Mouse (Mus musculus) midbrain, embryonic 10.5 days (tissue): ENCODE data around the gene Prss36. TPM values are rescaled to one million over a fixed set of nuclear protein-coding genes. Genes with fewer than 3 reads are reported as not detected.

Experiments used
- DNase-seq: peaks from one replicate; pipeline ENCODE4 v3.0.0-alpha.2; 2017; ENCODE audit warnings: low spot score
- H3K27ac ChIP-seq: fragments of 300-500 bp; sonication (generic); replicated peaks from 2 replicates; pipeline ENCODE4 v1.5.1; 2016; ENCODE audit warnings: mild to moderate bottlenecking
- H3K27me3 ChIP-seq: fragments of 300-500 bp; sonication (generic); 2 replicates; pipeline ENCODE4 v1.6.1; 2016; ENCODE audit warnings: low read depth, mild to moderate bottlenecking; ENCODE audit not compliant: poor library complexity, severe bottlenecking
- H3K36me3 ChIP-seq: fragments of 300-500 bp; sonication (generic); 2 replicates; pipeline ENCODE4 v1.6.1; 2016; ENCODE audit warnings: mild to moderate bottlenecking, moderate library complexity
- H3K4me1 ChIP-seq: fragments of 300-500 bp; sonication (generic); 2 replicates; pipeline ENCODE4 v1.6.1; 2016
- H3K4me3 ChIP-seq: fragments of 300-500 bp; sonication (generic); 2 replicates; pipeline ENCODE4 v1.5.1; 2016; ENCODE audit warnings: mild to moderate bottlenecking, moderate library complexity
- H3K9me3 ChIP-seq: fragments of 300-500 bp; sonication (generic); replicated peaks from 2 replicates; pipeline ENCODE4 v1.6.1; 2016; ENCODE audit warnings: mild to moderate bottlenecking
- WGBS: fragments of 180-500 bp; shearing (Covaris S2); methylation state at CpG from one replicate; pipeline ENCODE4 v1.1.7; 2016; 5-methylcytosine and 5-hydroxymethylcytosine counted together
- polyA plus RNA-seq: library from polyadenylated mRNA; unstranded; fragments of >200 nt; fragmentation: Nextera tagmentation; extraction: Ambion mirVana; gene quantifications from 2 replicates; pipeline ENCODE4 v1.2.1, GENCODE M21; 2016

Prss36 gene
- polyA plus RNA-seq, 1 experiment from 2014 or later: 11.0 TPM

DNA sequence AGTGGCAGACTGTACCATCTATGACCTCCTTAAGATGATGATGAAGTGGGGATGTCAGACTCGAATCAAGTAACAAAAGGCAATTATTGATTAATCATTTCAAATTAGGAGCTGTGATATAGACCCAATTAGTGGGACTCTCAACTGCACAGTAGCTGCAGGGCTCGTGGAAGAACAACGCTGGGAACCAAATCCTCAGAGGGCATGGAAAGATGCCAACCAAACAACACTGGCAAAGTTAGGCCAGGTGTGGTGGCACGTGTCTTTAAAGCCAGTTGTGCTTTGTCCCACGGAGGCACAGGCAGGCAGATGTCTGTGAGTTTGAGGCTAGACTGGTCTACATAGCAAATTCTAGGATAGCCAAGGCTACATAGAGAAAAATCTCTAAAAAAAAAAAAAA, 15.9 kb downstream of the Prss36 start:
- H3K4me3 ChIP-seq: no peak overlapping the region
- no peak for DNase-seq
- WGBS: 87% methylated on average over 5 of the region's 5 CpGs
- H3K36me3 ChIP-seq: peaks cover 23% of the 10 kb centered on the region
- H3K9me3 ChIP-seq: no peaks in the 10 kb centered on the region
- no peak overlapping the region for H3K27ac ChIP-seq
- H3K4me1 ChIP-seq: peaks cover 54% of the 10 kb centered on the region
- peaks cover 36% of the 10 kb centered on the region for H3K27me3 ChIP-seq

DNA sequence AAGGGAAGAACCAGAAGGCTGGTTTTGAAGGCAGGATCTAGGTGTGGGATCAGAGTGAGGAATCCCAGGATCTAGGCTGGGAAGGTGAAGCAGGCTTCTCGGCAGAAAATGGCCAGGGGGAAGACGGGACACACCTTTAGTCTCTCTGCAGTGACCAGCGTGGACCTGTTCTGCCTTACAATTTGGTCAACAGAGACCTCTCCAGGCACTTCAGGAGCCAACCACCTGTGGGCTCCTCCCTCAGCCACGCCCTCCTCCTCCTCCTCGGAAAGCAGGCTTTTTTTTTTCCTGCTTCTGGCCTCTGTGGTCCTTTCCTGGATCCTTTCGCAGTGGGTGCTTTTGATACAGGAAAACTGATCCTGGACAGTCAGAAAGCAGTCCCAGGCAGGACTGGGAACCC, 16.6 kb downstream of the Prss36 start, which contains the start of gene Prss8:
Prss8 (minus strand) TSS at position 182 of the 400 bp plus-strand sequence.
- WGBS: 12% methylated on average over 6 of the region's 6 CpGs
- DNase-seq: no peak
- no peaks in the 10 kb centered on the region for H3K9me3 ChIP-seq
- peaks cover 31% of the 10 kb centered on the region for H3K36me3 ChIP-seq
- H3K4me3 ChIP-seq: peak within 1 kb of the TSS; percentile 34
- H3K4me1 ChIP-seq: peaks cover 50% of the 10 kb centered on the region
- no peak within 1 kb of the TSS; the same call in 1 of the 2 replicates for H3K27ac ChIP-seq
- H3K27me3 ChIP-seq: peaks cover 36% of the 10 kb centered on the region

DNA sequence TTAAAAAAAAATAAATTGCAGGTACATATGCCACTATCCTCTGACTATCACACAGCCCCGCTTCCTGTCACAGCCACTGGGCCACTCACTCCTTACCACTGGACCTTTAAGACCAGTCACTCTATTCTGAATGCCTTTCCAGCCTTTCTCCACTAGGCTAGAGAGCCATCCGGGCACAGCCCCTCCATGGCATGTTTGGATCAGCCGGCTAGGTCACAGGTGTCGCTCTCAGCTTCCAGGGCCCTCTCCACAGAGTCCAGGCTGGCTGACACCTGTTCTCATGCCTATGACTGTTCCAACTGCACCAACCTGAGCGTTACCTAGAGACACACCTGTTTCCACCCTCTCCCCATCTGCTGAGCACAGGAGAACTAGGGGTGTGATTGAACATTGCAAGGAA, 17.9 kb downstream of the Prss36 start:
- Histone ChIP-seq H3K9me3 (no peaks in the 10 kb centered on the region), H3K27ac (no peak overlapping the region), H3K4me3 (no peak overlapping the region), H3K4me1 (peaks cover 37% of the 10 kb centered on the region), H3K27me3 (peaks cover 36% of the 10 kb centered on the region), H3K36me3 (peaks cover 44% of the 10 kb centered on the region)
- no peak for DNase-seq
- 46% methylated on average over 5 of the region's 5 CpGs for WGBS

DNA sequence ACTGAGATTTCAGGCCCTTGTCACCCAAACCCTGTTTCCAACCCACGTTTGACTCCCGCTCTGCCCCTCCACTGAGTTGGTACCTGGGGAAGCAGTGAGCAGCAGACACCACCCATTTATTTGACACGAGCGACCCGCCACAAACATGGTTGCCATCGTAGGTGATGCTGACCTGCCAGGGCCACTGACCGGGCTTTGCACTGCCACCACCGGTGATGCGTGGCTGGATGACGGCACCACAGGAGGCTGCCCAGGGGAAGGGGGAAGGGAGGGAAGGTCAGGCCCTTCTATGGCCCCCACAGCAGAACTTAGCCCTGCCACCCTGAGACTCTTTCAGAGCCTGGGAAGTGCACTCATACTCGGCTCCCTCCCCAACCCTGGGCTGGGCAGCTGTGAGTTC, 18.8 kb downstream of the Prss36 start:
- 87% methylated on average over 11 of the region's 11 CpGs for WGBS
- no peak for DNase-seq

DNA sequence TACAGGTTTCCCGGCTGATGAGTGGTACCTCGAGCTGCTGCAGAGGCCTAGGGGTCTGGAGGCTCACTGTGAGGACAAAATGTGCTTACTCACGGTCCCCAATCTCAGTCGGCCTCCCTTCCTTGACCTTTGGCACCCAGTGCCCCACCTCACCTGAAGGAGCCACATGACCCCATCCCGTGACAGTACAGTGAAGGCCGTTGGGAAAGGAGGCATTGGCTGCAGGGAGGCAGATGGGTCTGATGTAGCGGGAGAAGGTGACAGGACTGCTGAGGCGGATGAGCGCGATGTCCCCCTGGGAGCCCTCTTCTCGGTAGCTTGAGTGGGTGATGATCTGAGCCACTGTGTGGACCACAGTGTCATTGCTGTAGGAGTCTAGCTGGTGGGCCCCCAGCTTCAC, 19.7 kb downstream of the Prss36 start:
- no peaks in the 10 kb centered on the region for H3K9me3 ChIP-seq
- WGBS: 85% methylated on average over 11 of the region's 11 CpGs
- H3K4me1 ChIP-seq: peaks cover 19% of the 10 kb centered on the region
- no peak overlapping the region; the same call in 1 of the 2 replicates for H3K4me3 ChIP-seq
- no peak for DNase-seq
- H3K27ac ChIP-seq: no peak overlapping the region
- H3K27me3 ChIP-seq: peaks cover 36% of the 10 kb centered on the region
- H3K36me3 ChIP-seq: peaks cover 61% of the 10 kb centered on the region

More for the DNA sequence above, 18.8 kb downstream of the Prss36 start:
- Histone ChIP-seq H3K4me3 (no peak overlapping the region), H3K9me3 (no peaks in the 10 kb centered on the region), H3K36me3 (peaks cover 52% of the 10 kb centered on the region), H3K4me1 (peaks cover 28% of the 10 kb centered on the region), H3K27ac (no peak overlapping the region), H3K27me3 (peaks cover 36% of the 10 kb centered on the region)

DNA sequence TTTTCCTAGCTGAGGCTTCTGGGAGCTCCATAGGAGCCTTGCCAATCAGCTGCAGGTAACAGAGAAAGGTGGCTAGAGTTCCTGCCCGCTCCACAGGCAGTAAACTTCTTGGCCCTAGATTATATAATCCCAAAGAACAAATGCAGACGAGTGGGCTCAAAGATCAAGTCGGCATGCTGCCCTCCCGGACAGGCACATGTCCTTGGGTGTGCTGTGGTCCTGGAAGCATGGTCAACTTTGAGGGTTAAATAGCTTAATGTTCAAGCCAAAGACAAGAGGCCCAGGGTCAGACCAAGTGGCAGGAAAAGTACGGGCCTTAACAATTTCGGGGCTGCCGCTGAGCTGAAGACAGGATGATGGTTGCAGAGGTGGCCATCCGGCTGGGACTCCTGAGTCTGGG, 20.5 kb downstream of the Prss36 start:
- WGBS: 88% methylated on average over 8 of the region's 8 CpGs
- no peak overlapping the region for H3K4me3 ChIP-seq
- H3K27me3 ChIP-seq: peaks cover 36% of the 10 kb centered on the region
- no peak for DNase-seq
- H3K36me3 ChIP-seq: peaks cover 68% of the 10 kb centered on the region
- H3K4me1 ChIP-seq: peaks cover 12% of the 10 kb centered on the region
- no peaks in the 10 kb centered on the region for H3K9me3 ChIP-seq
- H3K27ac ChIP-seq: no peak overlapping the region

DNA sequence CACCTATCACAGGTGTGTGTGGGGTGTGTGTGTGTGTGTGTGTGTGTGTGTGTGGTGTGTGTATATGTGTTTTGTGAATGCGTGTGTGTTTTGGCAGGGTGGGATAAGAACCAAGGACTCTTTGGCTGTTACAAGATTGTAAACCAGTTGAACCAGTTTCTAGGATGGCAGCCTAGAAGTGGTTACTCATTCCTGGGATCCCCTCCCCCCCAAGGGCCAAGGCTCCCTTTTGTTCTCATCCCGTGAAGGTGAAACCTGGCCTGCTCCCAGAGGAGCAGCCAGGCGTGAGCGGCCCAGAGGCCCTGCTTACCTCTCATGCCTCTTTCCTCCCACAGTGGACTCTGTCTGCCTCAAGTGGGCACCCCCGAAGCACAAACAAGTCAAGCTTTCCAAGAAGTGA, 21.3 kb downstream of the Prss36 start:
- H3K27ac ChIP-seq: no peak overlapping the region
- H3K4me1 ChIP-seq: peaks cover 12% of the 10 kb centered on the region
- H3K9me3 ChIP-seq: no peaks in the 10 kb centered on the region
- peaks cover 77% of the 10 kb centered on the region for H3K36me3 ChIP-seq
- no peak for DNase-seq
- peaks cover 31% of the 10 kb centered on the region for H3K27me3 ChIP-seq
- WGBS: 67% methylated on average over 5 of the region's 5 CpGs
- H3K4me3 ChIP-seq: no peak overlapping the region

DNA sequence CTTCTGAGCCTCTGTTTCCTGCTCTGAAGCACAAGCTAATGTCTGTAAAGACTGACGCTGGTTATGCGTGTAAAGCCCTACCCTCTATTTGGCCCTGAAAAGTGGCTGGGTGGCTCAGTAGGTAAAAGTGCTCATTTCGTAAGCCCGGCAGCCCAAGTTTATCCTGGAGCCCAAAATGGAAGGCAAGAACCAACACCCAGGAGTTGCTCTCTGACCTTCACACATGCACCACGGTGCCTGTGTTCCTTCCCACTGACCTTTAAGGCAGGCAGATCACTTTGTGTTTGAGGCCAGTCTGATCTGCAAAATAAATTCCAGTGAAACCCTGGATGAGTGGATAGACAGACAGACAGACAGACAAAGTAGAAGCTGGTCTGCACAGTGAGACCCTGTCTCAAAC, 22.8 kb downstream of the Prss36 start:
- Histone ChIP-seq H3K27ac (no peak overlapping the region), H3K4me3 (no peak overlapping the region), H3K36me3 (peaks cover 91% of the 10 kb centered on the region), H3K9me3 (no peaks in the 10 kb centered on the region), H3K27me3 (peaks cover 15% of the 10 kb centered on the region), H3K4me1 (peaks cover under 1% of the 10 kb centered on the region; the same call in 1 of the 2 replicates)
- WGBS: 91% methylated on average over 5 of the region's 5 CpGs
- DNase-seq: no peak

DNA sequence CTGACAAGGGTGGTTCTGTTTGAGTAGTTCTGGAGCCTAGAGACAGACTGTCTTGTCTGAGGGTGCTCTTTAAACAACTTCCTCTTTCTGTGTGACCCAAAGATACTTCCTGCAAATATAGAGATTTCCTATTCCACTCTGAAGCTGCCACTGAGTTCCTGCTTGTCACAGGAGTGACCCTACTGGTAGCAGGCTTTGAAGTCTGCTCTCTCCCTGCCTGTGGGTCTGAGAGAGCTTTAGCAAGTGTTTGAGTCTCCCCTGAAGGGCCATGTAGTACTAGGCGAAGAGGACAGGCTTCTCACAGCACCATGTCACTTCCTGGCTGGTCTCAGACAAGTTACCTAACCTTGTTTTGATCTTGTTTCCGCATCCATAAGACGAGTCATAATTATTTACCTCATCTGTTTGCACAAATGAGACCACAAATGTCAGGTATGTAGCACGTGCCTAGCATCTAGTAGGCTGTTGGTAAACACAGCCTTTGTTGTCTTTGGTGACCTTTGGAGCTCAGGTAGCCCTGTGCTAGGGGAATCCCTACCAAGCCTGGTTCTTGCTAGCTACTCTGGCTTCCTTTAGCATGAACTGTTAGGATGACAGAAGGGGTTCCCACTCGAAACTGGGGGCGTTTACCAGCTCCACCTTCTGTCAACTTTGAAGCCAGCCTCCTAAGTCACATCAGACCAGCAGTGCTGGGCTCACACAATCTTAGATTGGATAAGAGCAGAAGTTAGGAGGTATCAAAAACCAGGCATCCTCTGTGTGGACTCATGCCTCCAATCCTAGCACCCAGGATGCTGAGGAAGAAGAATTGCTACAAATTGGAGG, 23.9 kb downstream of the Prss36 start:
- 84% methylated on average over 6 of the region's 6 CpGs for WGBS
- no peak for DNase-seq
- Histone ChIP-seq H3K27me3 (peaks cover 5% of the 10 kb centered on the region), H3K27ac (no peak overlapping the region), H3K4me1 (no peaks in the 10 kb centered on the region), H3K36me3 (peaks cover 96% of the 10 kb centered on the region), H3K4me3 (no peak overlapping the region), H3K9me3 (no peaks in the 10 kb centered on the region)

DNA sequence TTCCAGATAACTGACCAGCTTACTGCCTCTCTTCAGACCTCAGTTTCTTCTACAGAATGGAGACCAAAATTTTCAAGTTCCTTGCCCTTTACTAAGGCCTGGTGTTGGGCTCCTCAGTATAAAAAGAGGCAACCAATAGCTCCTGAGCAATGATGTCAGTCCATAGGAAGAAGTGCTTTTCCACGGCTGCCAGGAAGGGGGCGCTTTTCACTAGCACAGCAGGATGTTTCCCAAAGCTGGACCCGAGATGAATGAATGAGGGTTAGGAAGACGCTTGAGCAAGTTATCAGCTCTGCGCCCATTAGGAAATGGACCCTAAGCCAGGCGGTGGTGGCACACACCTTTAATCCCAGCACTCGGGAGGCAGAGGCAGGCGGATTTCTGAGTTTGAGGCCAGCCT, 25.0 kb downstream of the Prss36 start:
- 70% methylated on average over 8 of the region's 8 CpGs for WGBS
- no peak overlapping the region for H3K27ac ChIP-seq
- no peaks in the 10 kb centered on the region for H3K4me1 ChIP-seq
- no peak overlapping the region for H3K4me3 ChIP-seq
- H3K9me3 ChIP-seq: no peaks in the 10 kb centered on the region
- peaks cover 95% of the 10 kb centered on the region for H3K36me3 ChIP-seq
- no peaks in the 10 kb centered on the region for H3K27me3 ChIP-seq
- DNase-seq: peak; percentile 29

DNA sequence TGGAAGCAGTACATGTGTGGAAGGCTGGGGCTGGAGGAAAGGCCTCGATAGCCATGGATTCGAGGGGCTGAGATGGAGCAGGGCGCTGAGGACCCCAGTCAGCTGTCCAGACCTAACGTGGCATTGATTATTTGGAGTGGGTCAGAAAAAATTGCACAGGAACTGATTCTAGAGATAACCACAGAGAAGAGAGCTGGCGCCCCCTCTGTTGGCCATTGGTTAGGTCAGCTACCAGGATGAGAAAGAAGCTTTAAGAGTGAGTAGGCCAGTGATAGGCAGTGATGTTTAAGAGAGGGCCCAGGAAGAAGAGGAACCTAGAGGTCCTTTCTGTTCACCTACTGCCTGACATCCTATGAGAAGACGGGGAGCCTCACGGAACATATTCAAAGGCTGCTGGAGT, 27.2 kb downstream of the Prss36 start:
- H3K4me1 ChIP-seq: no peaks in the 10 kb centered on the region
- peaks cover 94% of the 10 kb centered on the region for H3K36me3 ChIP-seq
- H3K27ac ChIP-seq: no peak overlapping the region
- no peak for DNase-seq
- H3K9me3 ChIP-seq: no peaks in the 10 kb centered on the region
- no peaks in the 10 kb centered on the region for H3K27me3 ChIP-seq
- H3K4me3 ChIP-seq: no peak overlapping the region
- WGBS: 81% methylated on average over 7 of the region's 7 CpGs

DNA sequence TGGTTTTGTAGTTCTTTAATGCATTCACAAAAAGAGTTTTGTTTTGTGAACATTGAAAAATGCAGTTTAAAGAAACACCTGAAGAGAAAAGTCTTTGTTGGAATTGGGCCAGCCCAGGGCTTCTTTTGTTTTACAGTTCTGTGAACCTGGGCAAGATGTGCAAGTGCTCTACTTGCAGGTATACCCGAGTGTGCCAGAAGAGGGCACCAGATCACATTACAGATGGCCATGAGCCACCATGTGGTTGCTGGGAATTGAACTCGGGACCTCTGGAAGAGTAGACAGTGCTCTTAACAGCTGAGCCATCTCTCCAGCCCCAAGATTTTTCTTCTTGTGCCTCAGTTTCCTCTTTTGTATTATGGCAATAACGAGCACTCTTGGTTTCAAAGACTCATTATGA, 28.3 kb downstream of the Prss36 start:
- 59% methylated on average over 3 of the region's 3 CpGs for WGBS
- Histone ChIP-seq H3K27ac (no peak overlapping the region), H3K4me3 (no peak overlapping the region), H3K27me3 (no peaks in the 10 kb centered on the region), H3K36me3 (peaks cover 83% of the 10 kb centered on the region), H3K9me3 (no peaks in the 10 kb centered on the region), H3K4me1 (peaks cover 3% of the 10 kb centered on the region)
- DNase-seq: peak; percentile 44

DNA sequence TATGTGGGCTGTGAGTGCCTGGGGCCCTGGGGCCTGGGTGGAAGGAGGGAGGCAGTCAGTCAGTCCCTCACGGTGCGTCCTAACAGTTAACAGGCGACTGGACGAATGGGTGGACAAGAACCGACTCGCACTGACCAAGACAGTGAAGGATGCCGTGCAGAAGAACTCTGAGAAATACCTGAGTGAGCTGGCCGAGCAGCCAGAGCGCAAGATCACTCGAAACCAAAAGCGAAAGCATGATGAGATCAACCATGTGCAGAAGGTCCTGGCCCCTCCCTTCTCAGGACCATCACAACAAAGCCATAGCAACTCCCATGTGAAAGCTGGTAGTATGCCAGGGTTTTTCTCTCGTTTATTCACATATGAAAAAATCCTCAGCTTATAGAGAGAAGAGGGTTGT, 31.2 kb downstream of the Prss36 start:
- no peak overlapping the region for H3K4me3 ChIP-seq
- peaks cover 14% of the 10 kb centered on the region for H3K4me1 ChIP-seq
- no peaks in the 10 kb centered on the region for H3K9me3 ChIP-seq
- H3K36me3 ChIP-seq: peaks cover 55% of the 10 kb centered on the region
- WGBS: 94% methylated on average over 12 of the region's 12 CpGs
- H3K27ac ChIP-seq: no peak overlapping the region
- DNase-seq: no peak
- H3K27me3 ChIP-seq: no peaks in the 10 kb centered on the region
